Mouse (Mus musculus) hindbrain, embryonic 16.5 days (tissue): ENCODE data around the gene Tbcb. TPM values are rescaled to one million over a fixed set of nuclear protein-coding genes. Genes with fewer than 3 reads are reported as not detected.
A peak's percentile ranks its signal among the peaks of the same experiment; 100 is the strongest.

Experiments
- ATAC-seq: fragments of 200-750 bp; cut with Nextera tagmentation; 2 replicates; pipeline ENCODE4 v1.8.0; 2017; ENCODE audit warnings: moderate TSS enrichment, moderate library complexity
- H3K27ac ChIP-seq: fragments of 300-500 bp; sonication (generic); 2 replicates; pipeline ENCODE4 v1.5.1; 2014; ENCODE audit warnings: low read depth, mild to moderate bottlenecking, control low read depth, low read length, moderate library complexity
- H3K27me3 ChIP-seq: fragments of 300-500 bp; sonication (generic); replicated peaks from 2 replicates; pipeline ENCODE4 v1.6.1; 2014; ENCODE audit warnings: low read length; ENCODE audit not compliant: control insufficient read depth, insufficient read depth
- H3K36me3 ChIP-seq: fragments of 300-500 bp; sonication (generic); 2 replicates; pipeline ENCODE4 v1.6.1; 2014; ENCODE audit warnings: mild to moderate bottlenecking, low read length, moderate library complexity, mixed read lengths; ENCODE audit not compliant: control insufficient read depth, insufficient read depth
- H3K4me1 ChIP-seq: fragments of 300-500 bp; sonication (generic); 2 replicates; pipeline ENCODE4 v1.6.1; 2014; ENCODE audit warnings: low read depth, low read length; ENCODE audit not compliant: control insufficient read depth, insufficient read depth
- H3K4me2 ChIP-seq: fragments of 300-500 bp; sonication (generic); 2 replicates; pipeline ENCODE4 v1.6.1; 2014; ENCODE audit warnings: mild to moderate bottlenecking, low read length, control low read depth, moderate library complexity
- H3K4me3 ChIP-seq: fragments of 300-500 bp; sonication (generic); 2 replicates; pipeline ENCODE4 v1.5.1; 2014; ENCODE audit warnings: mild to moderate bottlenecking, low read length, control low read depth, moderate library complexity
- H3K9ac ChIP-seq: fragments of 300-500 bp; sonication (generic); 2 replicates; pipeline ENCODE4 v1.6.1; 2014; ENCODE audit warnings: low read depth, mild to moderate bottlenecking, control low read depth, low read length, moderate library complexity
- H3K9me3 ChIP-seq: fragments of 300-500 bp; sonication (generic); 2 replicates; pipeline ENCODE4 v1.6.1; 2014; ENCODE audit warnings: mild to moderate bottlenecking, low read length, moderate library complexity; ENCODE audit not compliant: control insufficient read depth
- WGBS: fragments of 180-500 bp; shearing (Covaris S2); extraction: QIAGEN DNeasy Blood & Tissue Kit; methylation state at CpG from one replicate; pipeline ENCODE4 v1.1.7; 2014; 5-methylcytosine and 5-hydroxymethylcytosine counted together
- polyA plus RNA-seq: library from polyadenylated mRNA; unstranded; fragments of >200 nt; fragmentation: Nextera tagmentation; extraction: Ambion mirVana; gene quantifications from 2 replicates; pipeline ENCODE4 v1.2.1, GENCODE M21; 2015

Tbcb gene
- polyA plus RNA-seq, 1 experiment from 2014 or later: 500 TPM

DNA sequence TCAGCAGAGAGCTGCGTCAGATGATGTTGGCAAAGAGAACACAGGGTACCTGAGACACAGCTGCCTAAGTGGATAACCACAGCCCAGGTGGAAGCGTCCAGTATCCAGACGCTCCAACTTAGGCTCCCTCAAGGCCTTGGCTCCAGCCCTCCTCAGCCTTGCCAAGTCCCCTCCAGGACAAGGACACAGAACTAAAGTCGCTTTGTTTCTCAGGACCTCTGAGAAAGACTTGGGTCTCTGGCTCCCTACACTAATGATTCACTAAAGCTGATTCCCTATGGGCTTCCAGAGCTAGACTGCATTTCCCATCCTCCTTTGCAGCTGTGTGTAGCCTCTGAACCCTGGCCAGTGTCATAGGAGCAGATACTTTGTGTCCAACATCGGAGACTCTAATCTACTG, 31.9 kb downstream of the Tbcb start:
- WGBS: 73% methylated on average over 5 of the region's 5 CpGs
- Histone ChIP-seq H3K27ac (no peak overlapping the region), H3K4me3 (no peak overlapping the region), H3K27me3 (no peaks in the 10 kb centered on the region), H3K4me1 (peaks cover 9% of the 10 kb centered on the region), H3K4me2 (no peak overlapping the region), H3K36me3 (no peaks in the 10 kb centered on the region), H3K9me3 (no peaks in the 10 kb centered on the region), H3K9ac (no peak overlapping the region)
- ATAC-seq: no peak

DNA sequence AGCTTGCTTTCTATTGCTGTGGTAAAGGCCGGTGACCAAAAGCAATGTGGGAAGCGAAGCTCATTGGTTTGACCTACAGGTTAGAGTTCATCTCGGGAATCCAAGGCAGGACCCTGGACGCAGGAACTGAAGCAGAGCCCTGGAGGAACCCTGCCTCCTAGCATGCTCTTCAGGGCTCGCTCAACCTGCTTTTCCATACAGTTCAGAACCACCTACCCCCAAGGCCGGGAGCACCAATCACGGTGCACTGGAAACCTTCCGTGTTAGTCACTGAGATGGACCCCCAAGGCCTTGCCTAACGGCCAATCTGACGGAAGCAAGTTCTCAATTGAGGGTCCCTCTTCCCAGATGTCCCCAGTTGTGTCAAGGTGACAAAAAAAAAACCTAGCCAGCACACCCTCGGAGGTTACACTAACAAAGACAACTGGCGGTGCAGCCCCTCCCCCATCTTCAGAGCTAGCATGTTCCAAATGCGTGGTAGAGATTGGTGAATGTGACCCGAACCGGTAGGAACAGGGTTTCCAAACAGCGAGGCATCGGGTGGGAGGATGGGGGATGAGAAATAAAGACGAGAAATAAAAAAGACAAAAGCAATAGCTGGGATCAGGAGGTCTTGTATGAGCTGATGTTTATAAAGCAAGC, 32.5 kb downstream of the Tbcb start:
- no peak overlapping the region for H3K27ac ChIP-seq
- no peak for ATAC-seq
- peaks cover 10% of the 10 kb centered on the region for H3K4me1 ChIP-seq
- no peaks in the 10 kb centered on the region for H3K36me3 ChIP-seq
- H3K9me3 ChIP-seq: no peaks in the 10 kb centered on the region
- no peak overlapping the region for H3K4me3 ChIP-seq
- no peak overlapping the region for H3K4me2 ChIP-seq
- H3K9ac ChIP-seq: no peak overlapping the region
- WGBS: 75% methylated on average over 18 of the region's 18 CpGs
- H3K27me3 ChIP-seq: no peaks in the 10 kb centered on the region

DNA sequence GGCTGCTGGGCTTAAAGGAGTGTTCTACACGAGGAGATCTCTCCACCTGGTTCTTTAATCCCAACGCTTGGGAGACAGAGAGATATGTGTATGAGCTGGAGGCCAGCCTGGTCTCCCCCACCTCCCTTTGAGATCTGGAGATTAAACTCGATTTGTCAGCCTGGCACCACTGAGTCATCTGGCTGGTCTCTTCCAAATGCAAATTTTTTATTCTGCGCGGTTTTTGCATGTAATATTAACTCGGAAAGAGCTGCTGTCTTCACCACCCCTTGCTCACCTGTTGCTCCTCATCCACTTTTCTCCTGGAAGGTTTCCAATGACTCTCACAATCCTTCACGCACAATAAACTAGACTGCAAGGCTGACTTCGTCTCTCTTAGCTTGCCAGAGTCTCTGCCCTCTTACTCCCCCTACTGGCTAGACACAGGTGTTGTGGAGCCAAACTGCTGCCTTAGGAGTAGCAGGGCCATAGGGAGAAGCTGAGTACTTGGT, 33.5 kb downstream of the Tbcb start, which contains the start of gene Capns1:
TSS of gene Capns1 (minus strand) at position 331 of the 491 bp plus-strand sequence.
- H3K4me2 ChIP-seq: peak within 1 kb of the TSS; percentile 42
- H3K9ac ChIP-seq: peak within 1 kb of the TSS; percentile 17
- peak within 1 kb of the TSS; percentile 25 for H3K4me3 ChIP-seq
- no peaks in the 10 kb centered on the region for H3K27me3 ChIP-seq
- WGBS: 3% methylated on average over 8 of the region's 8 CpGs
- peaks cover 11% of the 10 kb centered on the region for H3K4me1 ChIP-seq
- ATAC-seq: no peak
- no peak within 1 kb of the TSS for H3K27ac ChIP-seq
- no peaks in the 10 kb centered on the region for H3K36me3 ChIP-seq
- H3K9me3 ChIP-seq: no peaks in the 10 kb centered on the region

DNA sequence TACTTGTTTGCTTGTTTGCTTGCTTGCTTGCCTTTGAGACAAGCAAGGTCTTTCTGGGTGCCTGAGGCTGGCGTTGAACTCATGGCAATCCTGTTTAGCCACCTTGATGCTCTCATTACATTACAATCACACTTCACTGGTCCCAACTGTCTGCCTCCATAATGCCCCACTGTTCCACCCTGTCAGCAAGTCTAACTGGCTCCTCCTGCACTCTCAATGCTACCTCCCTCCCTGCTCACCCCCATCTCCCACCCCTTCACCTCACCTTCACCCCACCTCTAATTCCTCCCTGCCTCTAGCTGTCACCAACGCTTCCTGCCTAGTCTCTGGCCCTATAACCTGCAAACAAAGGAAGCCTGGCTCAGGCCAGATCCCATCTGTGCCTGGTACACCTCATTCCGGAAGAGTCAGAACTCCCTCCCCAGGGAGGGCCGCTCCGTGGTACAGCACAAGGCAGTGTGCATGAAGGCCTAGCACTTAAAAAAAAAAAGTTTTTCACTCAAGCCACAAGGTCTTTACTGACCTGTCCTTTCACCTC, 34.4 kb downstream of the Tbcb start:
- 78% methylated on average over 5 of the region's 5 CpGs for whole genome bisulfite sequencing
- no peak for ATAC-seq

DNA sequence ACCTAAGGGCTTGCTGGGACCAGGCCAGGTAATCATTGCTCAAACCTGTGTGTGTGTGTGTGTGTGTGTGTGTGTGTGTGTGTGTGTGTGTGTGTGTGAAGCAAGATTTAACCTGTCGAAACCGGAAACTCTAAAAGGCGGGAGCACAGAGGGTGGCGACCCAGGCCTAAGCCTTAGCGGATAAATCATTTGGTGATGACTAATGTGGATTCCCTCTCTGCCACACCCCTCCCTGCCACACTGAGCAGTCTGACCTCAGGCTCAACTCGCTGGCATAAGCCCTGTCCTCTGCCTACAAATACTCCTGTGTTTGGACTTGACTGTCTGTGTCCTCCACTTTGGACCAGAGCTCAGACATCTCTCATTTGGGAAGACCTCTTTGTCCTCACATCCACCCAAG, 35.9 kb downstream of the Tbcb start:
- H3K4me3 ChIP-seq: no peak overlapping the region
- WGBS: 91% methylated on average over 6 of the region's 6 CpGs
- H3K27ac ChIP-seq: no peak overlapping the region
- H3K36me3 ChIP-seq: peaks cover 8% of the 10 kb centered on the region
- no peak overlapping the region for H3K4me2 ChIP-seq
- H3K27me3 ChIP-seq: no peaks in the 10 kb centered on the region
- H3K4me1 ChIP-seq: peaks cover 22% of the 10 kb centered on the region
- ATAC-seq: no peak
- no peak overlapping the region for H3K9ac ChIP-seq
- H3K9me3 ChIP-seq: no peaks in the 10 kb centered on the region

More for the DNA sequence above, 34.4 kb downstream of the Tbcb start:
- no peak overlapping the region for H3K4me3 ChIP-seq
- no peak overlapping the region for H3K4me2 ChIP-seq
- H3K27ac ChIP-seq: no peak overlapping the region
- H3K9ac ChIP-seq: no peak overlapping the region; the same call in 1 of the 2 replicates
- H3K36me3 ChIP-seq: no peaks in the 10 kb centered on the region
- peaks cover 19% of the 10 kb centered on the region for H3K4me1 ChIP-seq
- no peaks in the 10 kb centered on the region for H3K9me3 ChIP-seq
- no peaks in the 10 kb centered on the region for H3K27me3 ChIP-seq

DNA sequence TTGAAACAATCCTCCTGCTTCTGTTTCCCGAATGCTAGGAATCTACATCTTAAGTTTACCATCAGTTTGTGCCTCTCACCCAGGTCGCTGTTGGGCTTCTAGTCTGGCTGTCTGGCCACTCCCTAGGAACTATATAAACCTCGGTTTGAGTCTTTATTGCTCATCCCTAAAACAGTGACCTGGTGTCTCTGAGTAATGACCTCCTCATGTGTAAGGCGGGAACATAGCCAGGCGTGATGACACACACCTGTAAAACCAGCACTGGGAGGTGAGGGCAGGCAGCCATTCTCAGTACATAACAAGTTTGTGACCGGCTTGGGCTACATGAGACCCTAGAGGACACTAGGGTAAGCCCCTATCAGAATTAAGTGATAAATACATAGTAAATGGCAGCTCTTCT, 36.6 kb downstream of the Tbcb start:
- Histone ChIP-seq H3K27ac (no peak overlapping the region), H3K9ac (no peak overlapping the region; the same call in 1 of the 2 replicates)

DNA sequence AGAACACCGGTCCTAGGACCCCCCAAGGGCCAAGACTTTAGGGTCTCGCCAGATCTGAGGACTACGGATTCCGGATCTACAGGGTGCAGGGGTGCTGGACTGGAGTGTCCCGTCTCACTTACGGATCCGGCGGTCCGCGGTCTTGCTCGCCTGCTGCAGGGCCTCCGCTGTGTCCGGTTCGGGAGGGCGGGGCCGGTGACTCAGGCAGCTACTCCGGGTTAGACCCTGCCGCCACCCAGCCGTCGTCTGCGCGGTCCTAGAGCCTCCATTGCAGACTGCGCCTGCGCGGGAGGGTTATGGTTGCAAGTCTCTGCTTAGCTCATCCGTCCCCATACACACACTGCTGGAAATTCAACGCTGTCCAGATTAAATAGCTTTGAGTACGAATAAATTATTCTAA, 37.2 kb downstream of the Tbcb start:
- under 1% methylated on average over 28 of the region's 28 CpGs for WGBS
- H3K4me2 ChIP-seq: peak overlapping the region; percentile 66
- H3K27me3 ChIP-seq: no peaks in the 10 kb centered on the region
- H3K4me1 ChIP-seq: peaks cover 22% of the 10 kb centered on the region
- peak overlapping the region; percentile 89 for H3K27ac ChIP-seq
- no peaks in the 10 kb centered on the region for H3K9me3 ChIP-seq
- peaks cover 14% of the 10 kb centered on the region for H3K36me3 ChIP-seq
- H3K4me3 ChIP-seq: peak overlapping the region; percentile 92
- peak; percentile 91 for ATAC-seq
- H3K9ac ChIP-seq: peak overlapping the region; percentile 89

More for the DNA sequence above, 36.6 kb downstream of the Tbcb start:
- Histone ChIP-seq H3K4me1 (peaks cover 22% of the 10 kb centered on the region), H3K4me2 (peak overlapping the region; percentile 46), H3K4me3 (no peak overlapping the region), H3K36me3 (peaks cover 11% of the 10 kb centered on the region), H3K27me3 (no peaks in the 10 kb centered on the region), H3K9me3 (no peaks in the 10 kb centered on the region)
- WGBS: 78% methylated on average over 6 of the region's 6 CpGs
- ATAC-seq: no peak

DNA sequence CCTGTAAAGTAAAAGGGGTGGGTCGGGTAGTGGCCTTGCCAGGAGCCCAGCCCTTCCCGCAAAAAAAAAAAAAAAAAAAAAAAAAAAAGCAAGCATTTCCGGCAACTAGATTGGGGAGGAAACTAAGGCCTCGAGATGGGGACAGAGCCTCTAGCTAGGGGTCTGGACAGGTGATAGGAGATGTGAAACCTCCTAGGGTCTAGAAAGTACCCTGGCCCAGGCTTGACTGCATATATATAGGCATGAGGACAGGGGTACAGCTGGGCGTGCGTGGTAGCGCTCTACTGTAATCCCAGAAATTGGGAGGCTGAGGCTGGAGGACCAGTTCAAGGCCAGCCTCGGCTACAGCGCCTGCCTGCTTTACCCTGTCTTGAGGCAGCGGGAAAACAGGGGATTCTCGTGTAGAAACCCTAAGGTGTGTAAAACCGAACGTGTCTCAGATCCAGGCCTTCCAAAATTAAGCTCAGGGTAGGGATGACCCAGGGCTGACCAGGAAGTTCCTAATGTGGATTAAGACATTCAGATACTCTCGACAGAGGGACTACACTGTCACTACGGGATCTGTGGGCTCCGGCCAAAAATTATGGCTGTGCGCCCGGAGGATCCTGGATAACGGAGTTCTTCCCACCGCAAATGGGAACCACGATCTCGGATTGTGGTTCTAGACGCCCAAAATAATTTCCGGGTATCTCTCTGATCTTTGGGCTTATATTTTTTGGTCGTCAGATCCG, 37.8 kb downstream of the Tbcb start:
- peaks cover 14% of the 10 kb centered on the region for H3K36me3 ChIP-seq
- WGBS: under 1% methylated on average over 26 of the region's 26 CpGs
- H3K9me3 ChIP-seq: no peaks in the 10 kb centered on the region

DNA sequence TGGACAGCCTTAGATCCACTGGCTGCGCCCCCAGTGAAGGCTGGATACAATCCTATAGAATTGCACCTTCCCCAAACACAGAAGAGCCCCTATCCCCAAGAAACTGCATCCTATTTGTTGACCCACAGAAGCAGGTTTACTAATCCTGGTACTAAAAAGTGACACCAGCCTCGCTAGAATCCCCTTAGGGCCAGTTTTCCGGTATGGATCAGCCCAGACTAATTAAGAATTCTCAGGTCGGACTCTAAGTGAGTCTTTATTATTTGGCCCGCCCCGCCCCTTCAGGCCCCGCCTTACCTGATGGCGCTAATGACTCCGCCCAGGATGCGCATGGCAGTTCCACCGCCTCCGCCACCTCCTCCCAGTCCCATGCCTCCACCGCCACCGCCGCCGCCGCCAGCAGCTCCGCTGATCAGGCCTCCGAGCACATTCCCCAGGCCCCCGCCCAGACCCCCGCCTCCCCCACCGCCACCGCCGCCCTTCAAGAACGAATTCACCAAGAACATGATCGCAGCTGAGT, 38.4 kb downstream of the Tbcb start:
- 1% methylated on average over 22 of the region's 26 CpGs for WGBS
- Histone ChIP-seq H3K9ac (peak overlapping the region; percentile 89), H3K9me3 (no peaks in the 10 kb centered on the region), H3K36me3 (peaks cover 21% of the 10 kb centered on the region), H3K27ac (peak overlapping the region; percentile 89), H3K4me1 (peaks cover 20% of the 10 kb centered on the region), H3K27me3 (no peaks in the 10 kb centered on the region), H3K4me2 (peak overlapping the region; percentile 66), H3K4me3 (peak overlapping the region; percentile 92)
- peak; percentile 75 for ATAC-seq

More for the DNA sequence above, 37.8 kb downstream of the Tbcb start:
- Histone ChIP-seq H3K4me3 (peak overlapping the region; percentile 92), H3K9ac (peak overlapping the region; percentile 89), H3K4me2 (peak overlapping the region; percentile 66), H3K4me1 (peaks cover 22% of the 10 kb centered on the region), H3K27ac (peak overlapping the region; percentile 89), H3K27me3 (no peaks in the 10 kb centered on the region)
- ATAC-seq: peak; percentile 22
